Mouse (Mus musculus) megakaryocyte, embryonic 14.5 days (primary cell): ENCODE data around the gene Frmd5.

Experiments used
- FLI1 ChIP-seq: IDR thresholded peaks from 2 replicates; pipeline ENCODE4 v1.6.1; 2012; ENCODE audit warnings: low read length, inconsistent platforms, mixed read lengths
- GATA1 ChIP-seq: IDR thresholded peaks from 3 replicates; pipeline ENCODE4 v1.6.1; 2012; ENCODE audit warnings: mixed read lengths, low read length, inconsistent platforms, borderline replicate concordance

DNA sequence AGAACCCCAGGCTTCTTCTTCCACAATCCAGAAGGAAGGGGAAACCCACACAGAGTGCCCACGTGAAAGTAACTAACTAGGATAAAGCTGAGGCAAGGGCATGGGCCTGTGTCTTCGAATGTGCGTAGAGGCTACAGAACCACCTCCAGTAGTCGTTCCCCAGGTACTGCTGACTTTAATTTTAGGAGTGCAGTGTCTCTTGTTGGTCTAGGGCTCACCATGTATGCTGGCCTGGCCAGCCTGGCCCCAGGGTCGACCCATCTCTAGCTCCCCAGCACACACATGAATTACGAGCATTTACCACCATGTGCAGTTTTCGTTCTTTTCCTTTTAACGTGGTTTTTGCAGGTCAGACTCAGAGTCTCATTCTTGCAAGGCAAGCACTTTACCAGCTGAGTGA lies 83.1 kb downstream of the Frmd5 start:
- TF ChIP-seq GATA1 = no peak
- no peak for TF ChIP-seq FLI1
